Mouse (Mus musculus): ENCODE results near the gene Ube2z.

GRCm38 (mm10) chr11:96006367-96006851, 58.8 kb downstream of the Ube2z start:
- TF ChIP-seq POLR2A (IDR thresholded peaks at IDR 0.05; ENCODE audit: low read depth, low read length) (no peak), CTCF (IDR thresholded peaks at IDR 0.05; ENCODE audit: extremely low read depth, insufficient read depth, insufficient read length, insufficient replicate concordance) (no peak)
